Mouse (Mus musculus) hematopoietic stem cell, adult 5-6 weeks (primary cell): ENCODE measurements around the gene Fut2. TPM values are rescaled to one million over a fixed set of nuclear protein-coding genes. Genes with fewer than 3 reads are reported as not detected.

ENCODE experiments used
- ATAC-seq, 2 experiments: fragments of 125-278 bp in 1 of 2; replicated peaks in 1 of 2; 2 replicates each; pipeline ENCODE4 v1.8.0; 2016 to 2017; ENCODE audit warnings: inconsistent platforms in 2 of 2, mild to moderate bottlenecking in 2 of 2, moderate number of reproducible peaks in 2 of 2, low read depth in 1 of 2, moderate TSS enrichment in 1 of 2; ENCODE audit not compliant: low FRiP score in 2 of 2, poor library complexity in 2 of 2, severe bottlenecking in 2 of 2, insufficient read depth in 1 of 2, low TSS enrichment in 1 of 2
- total RNA-seq: library from RNA; stranded (forward); fragments of 172-1452, 232-1000 nt; gene quantifications from 2 replicates; pipeline ENCODE4 v1.2.3, GENCODE M21; 2017

Gene Fut2
- total RNA-seq, 1 experiment from 2014 or later: not detected

- ATAC-seq: no peak
These were observed 20.6 kb downstream of the Fut2 start for GRCm38 (mm10) chr7:45645591-45645971.

GRCm38 (mm10) chr7:45644872-45645590, 21.2 kb downstream of the Fut2 start:
- ATAC-seq: no peak

- ATAC-seq: no peak
These were observed 22.0 kb downstream of the Fut2 start for GRCm38 (mm10) chr7:45644183-45644582.

DNA sequence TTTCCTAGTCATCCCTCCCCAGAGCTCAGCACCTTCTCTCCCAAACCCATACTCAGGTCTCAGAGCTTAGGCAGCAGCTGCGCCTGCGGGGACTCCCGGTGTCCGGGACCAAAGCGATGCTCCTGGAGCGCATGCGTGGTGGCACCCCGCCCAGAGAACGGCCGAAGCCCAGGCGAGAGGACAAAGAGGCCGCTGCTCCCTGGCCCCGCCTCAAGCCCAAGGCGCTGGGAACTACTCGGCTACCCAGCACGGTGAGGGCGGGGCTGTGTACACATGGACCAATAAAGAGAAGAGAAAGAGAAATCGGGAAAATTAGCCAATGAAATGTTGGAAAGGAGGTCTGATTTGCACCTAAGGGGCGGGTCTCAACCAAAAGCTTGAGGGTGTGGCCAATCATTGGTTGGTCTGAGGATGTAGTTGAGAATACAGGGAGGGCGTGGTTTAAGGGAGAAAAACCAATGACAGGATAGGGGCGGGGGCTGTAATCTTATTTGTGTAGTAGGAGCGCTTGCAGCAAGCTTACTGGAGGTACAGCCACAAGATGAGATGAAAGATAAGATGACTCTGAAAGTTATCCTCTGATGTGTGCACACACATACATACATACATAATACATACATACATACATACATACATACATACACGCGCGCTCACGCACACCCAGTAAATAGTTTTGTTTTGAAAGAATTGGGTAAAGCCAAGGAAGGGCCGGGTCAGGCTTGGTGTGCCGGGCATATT, 22.6 kb downstream of the Fut2 start:
- ATAC-seq: peak; percentile 82 to 91

- no peak for ATAC-seq
These were observed 23.5 kb downstream of the Fut2 start for GRCm38 (mm10) chr7:45642503-45643255.

- no peak for ATAC-seq
These were observed 24.1 kb downstream of the Fut2 start for GRCm38 (mm10) chr7:45642083-45642482.

- ATAC-seq: no peak
These were observed 24.7 kb downstream of the Fut2 start for GRCm38 (mm10) chr7:45641391-45642040.

DNA sequence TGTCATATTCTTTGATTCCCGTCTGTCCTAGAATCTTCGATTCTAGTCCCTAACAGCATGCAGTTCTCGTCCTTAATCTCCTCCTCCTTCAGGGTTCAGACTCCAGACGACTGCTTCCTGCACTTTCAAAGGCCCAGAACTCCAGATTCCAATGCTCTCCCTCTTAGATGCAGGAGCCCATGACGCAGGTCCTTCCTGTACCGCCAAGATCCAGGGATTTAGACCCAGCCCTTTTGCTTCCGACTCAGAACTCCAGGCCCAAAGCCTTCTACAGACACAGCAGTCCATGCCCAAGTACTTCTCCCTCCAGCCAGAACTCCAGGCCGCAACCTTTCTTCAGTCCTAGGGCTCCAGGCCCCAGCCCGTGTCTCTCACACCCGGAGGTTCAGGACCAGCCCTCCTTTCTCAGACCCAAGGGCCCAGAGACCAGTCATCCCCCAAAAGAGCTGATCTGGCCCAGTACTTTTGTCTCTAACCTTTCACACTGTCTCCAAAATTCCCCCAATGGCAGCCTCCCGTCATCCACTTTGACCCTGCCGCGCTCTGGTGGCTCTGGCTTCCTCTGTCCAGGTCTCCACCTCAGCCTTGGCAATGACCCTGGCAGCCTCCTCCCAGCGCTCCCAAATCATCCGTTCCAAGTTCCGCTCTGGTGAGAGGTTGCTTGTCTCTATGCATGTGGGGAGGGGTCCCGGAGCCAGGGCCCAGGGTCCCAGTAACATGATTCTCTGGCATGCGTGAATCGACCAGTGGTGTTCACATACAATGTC, 25.8 kb downstream of the Fut2 start:
- ATAC-seq: no peak

DNA sequence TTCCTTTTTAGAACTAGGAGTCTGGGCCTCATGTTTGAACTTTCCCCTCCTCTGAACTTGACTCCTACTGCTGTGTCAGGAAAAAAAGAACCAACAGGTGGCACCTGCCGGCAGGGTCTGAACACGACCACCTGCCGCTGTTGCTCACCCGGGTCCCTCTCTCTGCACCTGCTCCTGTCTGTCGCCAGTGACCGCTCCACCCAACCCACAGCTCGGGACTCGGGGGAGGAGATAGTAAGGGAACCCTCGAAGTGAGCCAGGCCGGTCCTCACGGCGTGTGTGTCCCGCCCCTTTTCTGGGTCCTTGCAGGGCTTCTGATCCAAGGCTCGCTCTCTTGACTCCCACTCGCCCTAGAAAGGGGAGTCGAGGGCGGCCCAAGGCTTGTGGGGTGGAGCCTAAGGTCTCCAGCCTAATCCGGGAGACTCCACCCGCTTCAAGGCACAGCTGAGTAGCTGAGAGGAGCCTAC, 26.6 kb downstream of the Fut2 start, which contains the start of gene Mamstr:
Gene Mamstr, plus strand, starts transcription at position 417 of the 467 bp plus-strand sequence.
- no peak for ATAC-seq

- ATAC-seq: no peak
These were observed 27.4 kb downstream of the Fut2 start for GRCm38 (mm10) chr7:45638623-45639401.

DNA sequence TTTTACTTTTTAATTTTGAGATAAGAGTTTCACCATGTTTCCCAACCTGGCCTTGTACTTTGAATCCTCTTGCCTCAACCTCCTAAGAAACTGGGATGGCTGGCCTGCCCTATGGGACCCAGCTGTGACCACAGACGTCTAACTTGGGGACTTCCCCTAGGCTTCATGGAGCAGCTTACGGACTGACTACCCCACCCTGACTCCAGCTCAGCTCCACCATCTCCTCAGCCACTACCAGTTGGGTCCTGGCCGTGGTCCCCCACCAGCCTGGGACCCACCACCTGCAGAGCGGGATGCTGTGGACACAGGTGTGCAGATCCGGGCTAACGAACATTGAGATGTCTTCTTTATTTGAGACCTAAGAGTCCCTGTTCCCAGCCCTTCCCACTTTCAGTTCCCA, 28.5 kb downstream of the Fut2 start:
- ATAC-seq: no peak

DNA sequence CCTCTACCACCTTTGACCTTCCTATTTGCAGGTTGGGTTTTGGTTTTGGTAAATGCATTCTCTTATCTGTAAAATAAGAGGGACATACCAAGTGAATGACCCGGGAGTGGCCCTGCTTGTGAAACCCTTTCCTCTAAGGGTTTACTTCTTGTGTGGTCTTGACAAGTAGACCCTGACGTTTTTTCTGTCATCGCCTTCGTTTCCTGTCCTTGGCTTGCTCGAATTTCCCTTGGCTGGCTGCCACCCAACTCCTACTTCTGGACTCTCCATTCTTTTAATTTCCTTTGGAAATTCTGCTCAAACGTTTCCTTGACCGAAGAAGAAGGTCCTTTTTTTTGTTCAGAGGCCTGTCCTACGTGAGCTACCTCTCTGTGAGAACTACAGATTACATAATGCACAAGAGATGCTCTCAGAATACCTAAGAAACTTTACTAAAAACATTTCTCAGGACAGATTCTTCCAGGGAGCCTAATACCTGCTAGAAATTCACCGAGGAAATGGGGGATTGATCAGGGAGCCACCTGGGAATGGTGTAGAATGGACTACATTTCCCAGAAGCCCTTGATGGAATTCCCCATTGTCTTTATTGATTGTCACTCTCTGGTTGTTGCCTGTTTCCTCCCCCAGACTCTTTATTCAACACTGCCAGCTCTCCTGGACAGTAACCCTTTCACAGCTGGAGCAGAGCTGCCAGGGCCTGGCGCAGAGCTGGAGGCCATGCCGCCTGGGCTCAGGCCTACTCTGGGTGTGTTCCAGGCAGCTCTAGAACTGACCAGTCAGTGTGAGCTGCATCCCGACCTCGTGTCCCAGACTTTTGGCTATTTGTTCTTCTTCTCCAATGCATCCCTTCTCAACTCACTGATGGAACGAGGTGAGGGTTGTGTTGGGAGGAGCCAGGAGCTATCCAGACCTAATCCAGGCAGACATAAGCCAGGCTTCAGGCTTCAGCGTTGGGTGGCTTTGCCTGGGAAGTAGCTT, 30.2 kb downstream of the Fut2 start:
- ATAC-seq: no peak; a peak in 1 of 4 replicates

DNA sequence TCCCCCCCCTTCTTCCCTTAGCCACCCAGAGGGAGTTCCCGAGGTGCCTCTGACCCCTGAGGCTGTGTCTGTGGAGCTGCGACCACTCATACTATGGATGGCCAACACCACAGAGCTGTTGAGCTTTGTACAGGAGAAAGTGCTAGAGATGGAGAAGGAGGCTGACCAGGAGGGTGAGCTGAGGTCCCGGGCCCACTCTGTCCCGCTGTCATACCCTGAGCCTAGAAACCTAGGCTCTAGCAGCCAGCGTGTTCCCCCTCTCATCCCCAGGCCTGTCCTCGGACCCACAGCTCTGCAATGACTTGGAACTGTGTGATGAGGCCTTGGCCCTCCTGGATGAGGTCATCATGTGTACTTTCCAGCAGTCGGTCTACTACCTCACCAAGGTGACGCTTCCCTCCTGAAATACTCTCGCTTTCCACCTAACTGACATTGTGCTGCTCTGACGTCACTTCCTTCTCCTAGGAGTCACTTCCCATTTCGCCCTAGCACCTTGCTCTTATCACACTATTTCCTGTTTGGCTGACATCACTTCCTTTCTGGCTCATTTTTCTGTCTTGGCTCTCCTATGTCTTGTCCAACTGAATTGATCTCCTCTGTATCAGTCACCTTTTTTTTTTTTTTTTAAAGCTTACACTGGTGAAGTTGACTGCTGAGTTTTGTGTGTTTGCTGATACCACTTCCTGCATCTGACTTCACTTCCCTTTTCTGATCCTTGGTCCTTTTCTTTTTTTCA, 31.1 kb downstream of the Fut2 start:
- ATAC-seq: peak; percentile 73 to 82

GRCm38 (mm10) chr7:45632499-45632898, 33.7 kb downstream of the Fut2 start:
- ATAC-seq: no peak
